Mouse (Mus musculus) gastrocnemius, postnatal 10 days (tissue): ENCODE data around the gene Ank2. TPM values are rescaled to one million over a fixed set of nuclear protein-coding genes. Genes with fewer than 3 reads are reported as not detected.

Experiments used
- DNase-seq: peaks from one replicate; pipeline ENCODE4 v3.0.0; 2021; ENCODE audit warnings: mixed read lengths
- total RNA-seq, 2 experiments: library from RNA; stranded (reverse); gene quantifications; 2 replicates each; pipeline ENCODE4 v1.2.3; 2021

The Ank2 gene
- total RNA-seq, 2 experiments from 2014 or later: 136 to 145 TPM

GRCm38 (mm10) chr3:126975409-126975808 lies 523.7 kb downstream of the Ank2 start:
- DNase-seq: no peak

- DNase-seq: no peak
Observed at GRCm38 (mm10) chr3:126973551-126973950, 525.6 kb downstream of the Ank2 start.

DNA sequence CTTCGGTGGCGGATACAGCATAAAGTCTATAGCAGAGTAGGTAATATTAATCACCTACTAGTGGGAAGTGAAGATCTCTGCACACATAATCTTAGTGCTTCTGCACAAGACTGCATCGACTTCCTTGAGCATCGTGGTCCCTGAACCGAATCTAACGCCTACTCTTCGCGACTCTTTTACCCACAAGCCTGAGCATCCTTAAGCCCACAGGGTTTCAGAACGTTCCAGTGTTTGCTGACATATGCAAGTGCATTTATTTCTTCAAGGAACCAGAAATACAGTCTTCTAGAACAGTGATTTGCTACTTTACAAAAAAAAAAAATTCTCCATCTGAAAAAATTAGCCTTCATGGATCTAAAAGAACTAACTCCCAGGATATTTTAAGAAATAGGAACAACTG lies 527.6 kb downstream of the Ank2 start:
- no peak for DNase-seq

GRCm38 (mm10) chr3:126968721-126969120 lies 530.4 kb downstream of the Ank2 start:
- no peak for DNase-seq

- DNase-seq: no peak
Observed at GRCm38 (mm10) chr3:126965767-126966166, 533.4 kb downstream of the Ank2 start.

DNA sequence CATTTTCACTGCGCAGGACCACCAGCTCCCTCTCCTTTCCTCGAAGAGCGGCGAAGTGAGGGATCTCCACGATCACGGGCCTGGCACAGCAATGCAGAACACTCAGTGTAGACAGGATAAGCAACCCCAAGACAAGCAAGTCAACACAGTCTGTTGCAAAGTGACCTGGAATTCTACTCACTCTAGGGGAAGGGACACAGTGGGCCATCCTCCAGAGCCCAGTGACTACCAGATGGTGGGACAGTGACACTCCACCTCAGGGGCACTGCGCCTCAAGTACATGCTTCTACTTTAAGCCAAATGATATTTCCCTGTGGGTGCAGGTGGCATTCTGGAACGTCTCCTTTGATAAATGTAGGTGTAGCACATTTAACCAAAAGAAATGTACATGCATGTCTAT lies 536.8 kb downstream of the Ank2 start:
- DNase-seq: no peak

DNA sequence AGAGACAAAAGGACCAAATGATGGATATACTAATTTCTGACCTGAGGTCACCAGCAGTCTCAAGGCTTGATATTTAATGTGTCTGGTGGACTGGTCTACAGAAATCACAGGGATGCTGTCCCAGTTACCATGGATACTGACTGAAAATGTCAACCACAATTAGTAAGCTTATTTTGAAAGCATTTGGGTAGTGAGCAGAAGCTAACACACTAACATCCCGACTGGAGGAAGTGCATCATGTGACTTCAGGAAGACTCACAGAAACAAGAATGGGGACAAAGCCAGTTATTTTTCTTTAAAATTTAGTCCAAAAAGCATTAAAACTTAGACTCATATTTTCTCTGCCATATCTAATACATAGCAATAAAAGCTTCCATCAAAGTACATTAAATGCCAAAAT lies 546.5 kb downstream of the Ank2 start:
- no peak for DNase-seq

- DNase-seq: no peak
Observed at GRCm38 (mm10) chr3:126946591-126946990, 552.6 kb downstream of the Ank2 start.

- no peak for DNase-seq
Observed at GRCm38 (mm10) chr3:126944838-126945237, 554.3 kb downstream of the Ank2 start.

GRCm38 (mm10) chr3:126944081-126944480 lies 555.1 kb downstream of the Ank2 start:
- DNase-seq: no peak

GRCm38 (mm10) chr3:126940452-126940851 lies 558.7 kb downstream of the Ank2 start:
- DNase-seq: no peak

DNA sequence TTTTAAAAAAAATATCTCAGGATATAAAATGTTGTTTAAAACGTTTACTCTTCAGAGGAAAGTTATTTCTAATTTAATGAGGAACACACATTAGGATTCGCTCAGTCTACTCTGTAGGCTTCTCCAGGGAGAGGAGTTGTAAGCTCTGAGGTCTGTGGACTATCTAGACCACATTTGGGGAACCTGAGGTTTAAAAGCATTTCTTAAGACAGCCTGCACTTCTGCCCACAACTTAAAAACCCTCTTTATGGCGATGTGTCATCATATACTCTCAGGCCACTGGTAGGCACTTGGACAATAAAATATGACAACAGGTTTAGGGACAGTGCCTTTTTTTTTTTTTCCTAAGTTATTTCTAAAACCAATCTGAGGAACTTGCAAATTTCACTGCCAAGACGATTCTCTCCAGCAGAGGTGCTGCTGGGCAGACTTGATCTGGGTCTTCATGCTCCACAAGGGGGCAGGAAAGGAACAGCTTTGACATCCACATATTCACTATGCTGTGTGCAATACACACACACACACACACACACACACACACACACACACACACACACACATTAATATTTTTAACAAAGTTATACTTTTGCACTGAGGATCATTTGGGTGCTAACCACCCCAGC lies 567.2 kb downstream of the Ank2 start:
- DNase-seq: no peak

GRCm38 (mm10) chr3:126923575-126924382 lies 575.4 kb downstream of the Ank2 start:
- DNase-seq: no peak

GRCm38 (mm10) chr3:126921941-126922340 lies 577.2 kb downstream of the Ank2 start:
- no peak for DNase-seq

- DNase-seq: no peak
Observed at GRCm38 (mm10) chr3:126920296-126920695, 578.9 kb downstream of the Ank2 start.

- no peak for DNase-seq
Observed at GRCm38 (mm10) chr3:126918805-126919473, 580.2 kb downstream of the Ank2 start.

DNA sequence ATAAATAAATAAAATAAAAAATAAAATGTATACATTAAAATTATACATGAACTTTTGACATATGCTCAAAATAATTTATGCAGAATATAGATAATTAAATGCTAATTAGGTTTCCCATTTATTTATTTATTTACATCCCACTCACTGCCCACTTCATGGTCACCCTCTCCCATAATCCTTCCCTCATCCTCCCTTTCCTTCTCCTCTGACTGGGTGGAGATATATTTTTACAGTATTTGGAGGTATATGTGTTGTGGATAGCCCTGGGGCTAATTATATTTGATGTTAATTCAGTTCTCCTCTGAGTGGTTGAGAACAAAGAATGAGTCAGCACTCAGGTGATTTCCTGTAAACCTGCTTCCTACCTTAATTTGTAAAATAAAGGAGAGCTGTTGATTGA lies 582.8 kb downstream of the Ank2 start:
- DNase-seq: no peak

DNA sequence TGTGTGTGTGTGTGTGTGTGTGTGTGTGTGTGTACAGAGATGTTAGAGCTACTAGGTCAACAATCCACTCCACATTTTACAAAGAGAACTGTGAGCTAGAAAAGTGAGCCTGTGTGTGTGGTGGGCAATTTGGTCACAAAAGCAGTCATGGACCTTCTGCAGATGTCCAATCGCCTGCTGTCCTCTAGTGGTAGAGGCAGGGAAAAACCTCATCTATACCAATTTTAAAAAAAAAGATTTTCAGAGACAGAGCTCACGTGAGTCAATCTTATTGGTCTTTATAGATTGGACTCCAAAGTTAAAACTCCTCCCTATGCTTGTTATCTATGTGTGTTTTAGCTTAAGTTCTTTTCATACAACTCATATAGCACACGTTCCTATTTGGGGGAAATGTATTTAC lies 595.6 kb downstream of the Ank2 start:
- peak; percentile 14 for DNase-seq

DNA sequence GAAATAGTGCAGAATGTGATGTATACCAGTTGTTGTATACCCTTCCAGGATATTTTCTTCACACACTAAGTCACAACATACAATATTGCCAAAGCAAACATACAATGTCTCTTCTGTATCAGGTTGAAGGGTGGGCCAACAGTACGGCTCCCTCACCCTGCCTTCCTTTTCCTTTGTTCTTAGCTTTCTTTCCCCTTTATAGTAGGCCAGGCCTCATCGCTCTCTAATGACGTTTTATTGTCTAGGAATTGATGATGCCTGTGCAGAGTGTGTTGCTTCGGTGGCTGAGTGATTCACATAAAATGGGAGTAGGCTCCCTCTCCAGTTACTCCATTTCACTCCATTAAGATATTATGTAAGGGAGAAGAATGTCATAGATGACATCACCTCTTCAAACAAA lies 612.5 kb downstream of the Ank2 start:
- no peak for DNase-seq

- DNase-seq: no peak
Observed at GRCm38 (mm10) chr3:126886090-126886489, 613.1 kb downstream of the Ank2 start.

DNA sequence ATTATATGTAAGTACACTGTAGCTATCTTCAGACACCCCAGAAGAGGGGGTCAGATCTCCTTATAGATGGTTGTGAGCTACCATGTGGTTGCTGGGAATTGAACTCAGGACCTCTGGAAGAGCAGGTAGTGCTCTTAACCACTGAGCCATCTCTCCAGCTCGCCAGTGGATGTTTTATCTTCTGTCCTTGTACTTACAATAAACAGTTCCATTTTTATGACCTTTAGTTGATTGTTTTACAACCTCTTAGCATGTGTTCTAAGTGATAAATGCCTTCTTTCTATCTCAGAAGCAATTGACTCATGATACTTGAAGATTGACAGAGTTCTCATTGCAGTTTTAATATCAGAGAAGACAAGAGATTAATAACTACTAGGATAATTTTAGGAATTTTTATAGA lies 620.9 kb downstream of the Ank2 start:
- no peak for DNase-seq
